Mouse (Mus musculus) thymus, adult 2 months (tissue): ENCODE data around the gene Myo3b. TPM values are rescaled to one million over a fixed set of nuclear protein-coding genes. Genes with fewer than 3 reads are reported as not detected.

Experiments used
- DNase-seq: peaks from one replicate; pipeline ENCODE4 v3.0.0; 2021
- H3K27ac ChIP-seq: fragments of 200-500 bp; 2 replicates; pipeline ENCODE4 v1.5.1; 2012; ENCODE audit warnings: low read length, control low read depth; ENCODE audit not compliant: control insufficient read depth, insufficient read depth
- H3K27me3 ChIP-seq: fragments of 200-500 bp; 2 replicates; pipeline ENCODE4 v1.6.1; 2012; ENCODE audit warnings: mild to moderate bottlenecking, low read length, moderate library complexity, mixed read lengths; ENCODE audit not compliant: control insufficient read depth, insufficient read depth
- H3K36me3 ChIP-seq: fragments of 200-500 bp; 2 replicates; pipeline ENCODE4 v1.6.1; 2012; ENCODE audit warnings: mild to moderate bottlenecking, low read length, moderate library complexity; ENCODE audit not compliant: control insufficient read depth, insufficient read depth
- H3K4me1 ChIP-seq: fragments of 200-500 bp; replicated peaks from 2 replicates; pipeline ENCODE4 v1.6.1; 2012; ENCODE audit warnings: low read length; ENCODE audit not compliant: control insufficient read depth, insufficient read depth
- H3K4me3 ChIP-seq: fragments of 200-500 bp; 2 replicates; pipeline ENCODE4 v1.5.1; 2012; ENCODE audit warnings: mild to moderate bottlenecking, low read length, control low read depth, moderate library complexity; ENCODE audit not compliant: control insufficient read depth, insufficient read depth
- CTCF ChIP-seq: fragments of 200-500 bp; IDR thresholded peaks from 2 replicates; pipeline ENCODE4 v1.5.1; 2012; ENCODE audit warnings: mild to moderate bottlenecking, control low read depth, low read length, moderate library complexity, borderline replicate concordance; ENCODE audit not compliant: control insufficient read depth, poor library complexity, insufficient read depth; ENCODE audit errors: extremely low read depth
- POLR2A ChIP-seq: fragments of 200-500 bp; IDR thresholded peaks from 2 replicates; pipeline ENCODE4 v1.6.1; 2012; ENCODE audit warnings: mild to moderate bottlenecking, low read length, control low read depth, moderate library complexity; ENCODE audit not compliant: control insufficient read depth, poor library complexity, insufficient read depth; ENCODE audit errors: extremely low read depth
- WGBS: fragments of 180-500 bp; shearing (Covaris S2); methylation state at CpG from one replicate; pipeline ENCODE4 v1.1.7; 2018; 5-methylcytosine and 5-hydroxymethylcytosine counted together
- polyA plus RNA-seq: library from polyadenylated mRNA; depleted of rRNA; stranded (reverse); fragments of >200 nt; gene quantifications from 2 replicates; pipeline ENCODE4 v1.2.3, GENCODE M21; 2012

Gene Myo3b
- polyA plus RNA-seq, 1 experiment = 0.94 TPM

- no peak overlapping the region for H3K4me3 ChIP-seq
- no peak overlapping the region for H3K27ac ChIP-seq
- TF ChIP-seq CTCF (no peak), POLR2A (no peak)
- WGBS = 97% methylated on average over 4 of the region's 4 CpGs
- H3K4me1 ChIP-seq = no peaks in the 10 kb centered on the region
- H3K36me3 ChIP-seq = no peaks in the 10 kb centered on the region
- DNase-seq = no peak
- H3K27me3 ChIP-seq = no peaks in the 10 kb centered on the region
These were observed 104.7 kb downstream of the Myo3b start for GRCm38 (mm10) chr2:70143543-70144188.

GRCm38 (mm10) chr2:70146993-70147581 lies 108.2 kb downstream of the Myo3b start:
- 0 out of 2 replicates have a peak overlapping the region, but pooled peaks have one; percentile 31 for H3K4me3 ChIP-seq
- TF ChIP-seq POLR2A = no peak
- TF ChIP-seq CTCF = 0 out of 2 replicates have a peak, but pooled peaks have one; percentile 16
- DNase-seq = no peak
- WGBS = 58% methylated on average over 12 of the region's 12 CpGs
- H3K27ac ChIP-seq = no peak overlapping the region
- no peaks in the 10 kb centered on the region for H3K4me1 ChIP-seq
- no peaks in the 10 kb centered on the region for H3K27me3 ChIP-seq
- no peaks in the 10 kb centered on the region for H3K36me3 ChIP-seq

DNA sequence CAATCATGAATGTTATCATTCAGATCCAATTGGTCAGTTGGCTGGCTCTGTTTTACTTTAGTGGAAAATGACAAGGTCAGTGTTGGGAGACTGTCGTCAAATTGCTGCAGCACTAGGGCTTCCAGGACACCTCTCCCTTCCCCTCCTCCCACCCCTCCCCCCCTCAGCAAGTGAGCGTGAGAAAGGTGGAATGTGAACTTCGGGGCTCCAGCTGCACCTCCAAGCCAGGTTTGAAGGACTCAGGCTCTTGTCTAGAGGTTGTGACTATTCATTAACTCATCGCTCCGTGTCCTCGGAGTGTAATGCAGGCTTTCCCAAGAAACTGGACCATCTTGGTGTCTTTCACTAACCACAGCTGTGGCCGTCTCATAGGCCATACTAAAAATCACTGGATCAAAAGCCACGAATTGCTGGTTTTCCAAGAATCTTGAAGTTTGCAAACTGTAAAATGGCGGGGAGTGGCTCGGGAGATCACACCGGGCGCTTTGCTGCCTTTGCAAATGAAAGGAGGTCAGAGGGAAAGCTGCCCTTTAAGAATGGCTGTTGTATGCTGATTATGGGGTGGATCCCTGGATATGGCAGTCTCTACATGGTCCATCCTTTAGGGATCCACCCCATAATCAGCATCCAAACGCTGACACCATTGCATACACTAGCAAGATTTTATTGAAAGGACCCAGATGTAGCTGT lies 110.0 kb downstream of the Myo3b start:
- Histone ChIP-seq H3K4me1 (no peaks in the 10 kb centered on the region), H3K27ac (no peak overlapping the region), H3K27me3 (no peaks in the 10 kb centered on the region), H3K36me3 (no peaks in the 10 kb centered on the region), H3K4me3 (no peak overlapping the region)
- TF ChIP-seq POLR2A (no peak), CTCF (no peak)
- no peak for DNase-seq
- 87% methylated on average over 13 of the region's 13 CpGs for WGBS

GRCm38 (mm10) chr2:70150399-70151035 lies 111.6 kb downstream of the Myo3b start:
- Histone ChIP-seq H3K27me3 (no peaks in the 10 kb centered on the region), H3K4me3 (no peak overlapping the region), H3K36me3 (no peaks in the 10 kb centered on the region), H3K4me1 (no peaks in the 10 kb centered on the region), H3K27ac (no peak overlapping the region)
- WGBS = 90% methylated on average over 6 of the region's 6 CpGs
- DNase-seq = no peak
- no peak for TF ChIP-seq CTCF
- TF ChIP-seq POLR2A = no peak

DNA sequence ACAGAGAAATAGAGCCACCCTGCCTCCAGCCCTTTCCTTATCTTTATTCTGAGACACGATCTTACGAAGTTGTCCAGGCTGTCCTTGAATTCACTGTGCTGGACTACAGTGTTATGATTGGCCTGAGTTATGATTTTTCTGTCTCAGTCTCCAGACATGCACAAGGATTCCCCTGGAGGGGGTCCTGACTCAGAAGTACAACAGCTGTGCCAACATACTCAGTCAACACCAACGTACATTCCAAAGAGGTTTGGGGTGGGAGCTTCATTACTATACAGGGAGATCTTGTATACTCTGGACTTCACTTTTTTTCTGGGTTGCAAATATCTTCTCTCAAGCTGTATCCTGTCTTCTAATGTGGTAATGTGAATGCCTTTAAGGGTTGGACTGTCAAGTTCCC lies 113.0 kb downstream of the Myo3b start:
- no peak overlapping the region for H3K27ac ChIP-seq
- H3K27me3 ChIP-seq = no peaks in the 10 kb centered on the region
- H3K36me3 ChIP-seq = no peaks in the 10 kb centered on the region
- WGBS = 67% methylated on average over 3 of the region's 3 CpGs
- H3K4me1 ChIP-seq = no peaks in the 10 kb centered on the region
- no peak for DNase-seq
- TF ChIP-seq POLR2A (no peak), CTCF (no peak)
- H3K4me3 ChIP-seq = no peak overlapping the region

DNA sequence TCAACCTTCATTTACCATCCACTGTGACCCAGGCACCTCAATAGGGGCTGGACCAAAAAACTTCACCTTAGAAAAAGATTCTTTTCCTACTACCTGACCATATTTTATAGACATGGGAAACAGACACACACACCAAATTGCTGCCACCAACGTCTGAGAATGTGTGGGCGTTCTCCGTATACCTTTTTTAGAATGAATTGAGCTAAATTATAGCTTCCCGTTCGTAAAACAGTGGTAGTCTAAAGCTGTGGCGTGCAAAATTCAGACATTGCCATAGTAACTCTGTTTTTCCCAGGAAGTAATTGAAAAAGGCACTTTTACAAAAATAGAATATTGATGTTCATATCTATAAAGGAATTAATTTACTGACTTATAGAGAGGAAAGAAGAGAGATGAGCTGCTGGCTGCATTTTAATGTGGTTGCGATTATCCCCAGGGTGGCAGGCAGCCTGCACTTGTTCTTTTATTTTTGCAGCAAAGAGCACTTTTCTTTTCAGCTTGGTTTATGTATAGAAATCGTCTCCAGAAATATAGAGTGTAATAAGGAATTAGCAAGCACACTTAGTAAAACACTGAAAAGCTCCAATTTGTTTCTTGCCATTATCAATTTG lies 116.4 kb downstream of the Myo3b start:
- H3K27me3 ChIP-seq = no peaks in the 10 kb centered on the region
- 73% methylated on average over 8 of the region's 8 CpGs for whole genome bisulfite sequencing
- H3K4me3 ChIP-seq = no peak overlapping the region
- no peaks in the 10 kb centered on the region for H3K4me1 ChIP-seq
- H3K36me3 ChIP-seq = no peaks in the 10 kb centered on the region
- no peak overlapping the region for H3K27ac ChIP-seq
- TF ChIP-seq POLR2A (no peak), CTCF (no peak)
- DNase-seq = no peak

GRCm38 (mm10) chr2:70159543-70159942 lies 120.6 kb downstream of the Myo3b start:
- no peaks in the 10 kb centered on the region for H3K4me1 ChIP-seq
- DNase-seq = no peak
- H3K36me3 ChIP-seq = no peaks in the 10 kb centered on the region
- WGBS = 62% methylated on average over 8 of the region's 8 CpGs
- H3K27me3 ChIP-seq = no peaks in the 10 kb centered on the region
- TF ChIP-seq CTCF (no peak), POLR2A (no peak)
- H3K27ac ChIP-seq = no peak overlapping the region
- H3K4me3 ChIP-seq = no peak overlapping the region
